Mouse (Mus musculus) retina, postnatal 1 day (tissue): ENCODE measurements around the gene Gm20388.
A peak's percentile ranks its signal among the peaks of the same experiment; 100 is the strongest.

Experiments
- DNase-seq: peaks from one replicate; pipeline ENCODE4 v3.0.0-alpha.2; 2012

Gm20388 gene

DNA sequence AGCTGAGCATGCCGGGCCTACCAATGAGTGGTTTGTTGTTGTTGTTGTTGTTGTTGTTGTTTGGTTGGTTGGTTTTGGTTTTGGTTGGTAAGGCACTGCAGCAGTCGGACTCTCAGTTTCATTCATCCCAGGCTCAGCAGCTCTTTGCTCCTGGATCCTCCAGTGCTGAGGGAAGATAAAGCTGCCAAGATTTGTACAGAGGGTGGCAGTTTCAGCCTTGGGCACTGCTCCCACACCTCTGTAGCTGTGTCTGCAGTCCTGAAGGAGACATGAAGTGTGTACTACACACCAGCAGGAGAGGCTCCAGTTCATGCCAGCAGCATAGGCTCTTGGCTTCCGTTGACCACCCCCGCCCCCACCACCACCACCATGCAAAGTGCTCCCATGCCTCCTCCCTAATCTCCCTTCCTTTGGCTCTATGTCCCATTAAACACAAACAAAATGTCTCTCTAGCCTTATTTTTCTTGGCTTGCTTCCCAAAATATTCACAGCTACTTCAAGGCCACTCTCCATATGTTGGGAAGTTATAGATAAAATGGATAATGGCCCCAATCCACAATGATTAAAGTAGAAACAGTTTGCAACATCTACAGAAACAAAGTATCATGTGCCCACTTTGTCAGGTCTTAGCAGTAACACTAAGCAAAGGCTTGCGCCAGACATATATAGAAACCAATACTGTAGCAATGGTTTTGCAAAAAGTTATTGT is 3740.9 kb downstream of the Gm20388 start:
- DNase-seq = no peak

GRCm38 (mm10) chr8:123652641-123653040 is 3742.0 kb downstream of the Gm20388 start:
- DNase-seq = peak; percentile 22

DNA sequence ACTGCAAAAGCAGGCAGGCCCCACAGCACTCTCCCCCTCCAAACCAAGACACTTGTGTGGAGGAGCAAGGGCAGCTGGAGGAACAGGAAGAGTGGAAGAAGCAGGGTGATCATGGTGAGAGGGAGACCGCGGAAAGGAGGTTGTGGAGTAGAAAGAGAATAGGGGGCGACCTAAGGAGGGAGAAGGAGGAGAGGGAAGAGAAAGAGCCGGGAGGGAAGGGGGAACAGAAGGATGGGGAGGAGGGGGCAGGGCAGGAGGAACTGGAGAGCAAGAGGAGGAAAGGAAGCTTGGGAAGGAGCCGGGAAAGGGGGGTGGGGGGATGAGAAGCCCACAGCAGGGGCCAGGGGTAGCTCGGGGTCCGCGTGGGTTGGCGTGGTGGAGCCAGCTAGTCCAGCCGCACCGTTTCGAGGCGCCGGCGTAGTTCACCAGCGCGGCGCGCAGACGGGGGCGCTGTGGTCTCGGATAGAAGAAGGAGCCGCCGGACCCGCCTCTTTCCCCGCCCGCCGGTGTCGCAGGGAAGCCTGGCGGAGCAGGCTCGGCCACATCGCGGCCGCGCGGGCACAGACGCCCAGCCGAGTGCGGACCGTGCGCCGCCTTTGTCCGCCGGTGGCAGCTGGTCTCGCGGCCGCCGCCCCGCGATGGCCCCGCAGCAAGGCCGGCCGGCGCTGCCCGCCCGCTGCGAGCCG is 3742.8 kb downstream of the Gm20388 start, which contains the start of gene Rhou:
Gene Rhou (plus strand): TSS at position 622 of the 686 bp plus-strand sequence.
- peak; percentile 94 for DNase-seq

DNA sequence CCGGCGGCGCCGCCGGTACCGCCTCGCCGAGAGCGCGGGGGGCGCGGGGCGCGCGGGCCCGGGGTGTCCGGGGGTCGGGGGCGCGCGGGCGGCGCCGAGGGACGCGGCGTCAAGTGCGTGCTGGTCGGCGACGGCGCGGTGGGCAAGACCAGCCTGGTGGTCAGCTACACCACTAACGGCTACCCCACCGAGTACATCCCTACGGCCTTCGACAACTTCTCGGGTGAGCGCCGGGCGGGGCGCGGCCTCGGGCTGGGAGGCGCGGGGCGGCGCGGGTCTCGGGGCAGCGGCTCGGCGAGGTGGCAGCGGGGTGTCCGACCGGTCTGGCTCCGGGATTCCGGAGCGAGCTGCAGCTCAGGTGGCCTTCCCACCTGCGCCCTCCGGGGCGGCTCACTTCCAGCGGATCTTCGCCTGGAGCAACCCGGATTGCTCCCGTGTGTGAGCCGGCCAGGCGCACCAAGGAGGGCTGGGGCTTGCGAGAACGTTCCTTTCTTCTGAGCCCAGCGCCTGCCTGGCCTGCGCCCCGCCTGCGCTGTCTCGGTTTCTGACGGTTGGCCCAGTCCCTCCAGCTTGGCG is 3743.4 kb downstream of the Gm20388 start:
- DNase-seq = no peak

- DNase-seq = peak; percentile 36
Observed at GRCm38 (mm10) chr8:123654763-123655162, 3744.1 kb downstream of the Gm20388 start.

DNA sequence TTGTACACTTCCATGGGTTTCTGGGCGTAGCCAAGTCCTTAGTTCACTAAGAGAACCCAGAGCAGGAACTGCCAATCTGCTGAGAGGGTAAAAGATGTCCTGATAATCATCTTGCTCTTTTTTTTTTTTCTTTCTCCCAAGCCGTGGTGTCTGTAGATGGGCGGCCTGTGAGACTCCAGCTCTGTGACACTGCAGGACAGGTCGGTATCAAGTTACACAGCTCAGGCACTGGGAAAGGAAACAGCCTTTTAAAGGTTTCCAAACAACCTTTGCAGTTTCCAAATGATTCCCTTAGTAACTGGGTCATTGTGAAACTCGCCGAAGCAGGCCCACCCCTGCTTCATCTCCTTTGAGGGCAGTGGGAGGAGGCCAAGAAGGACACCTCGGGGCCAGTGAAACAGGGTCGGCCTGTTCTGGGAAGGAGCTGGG is 3744.7 kb downstream of the Gm20388 start:
- peak; percentile 30 for DNase-seq

- DNase-seq = no peak
Observed at GRCm38 (mm10) chr8:123657826-123658225, 3747.2 kb downstream of the Gm20388 start.

DNA sequence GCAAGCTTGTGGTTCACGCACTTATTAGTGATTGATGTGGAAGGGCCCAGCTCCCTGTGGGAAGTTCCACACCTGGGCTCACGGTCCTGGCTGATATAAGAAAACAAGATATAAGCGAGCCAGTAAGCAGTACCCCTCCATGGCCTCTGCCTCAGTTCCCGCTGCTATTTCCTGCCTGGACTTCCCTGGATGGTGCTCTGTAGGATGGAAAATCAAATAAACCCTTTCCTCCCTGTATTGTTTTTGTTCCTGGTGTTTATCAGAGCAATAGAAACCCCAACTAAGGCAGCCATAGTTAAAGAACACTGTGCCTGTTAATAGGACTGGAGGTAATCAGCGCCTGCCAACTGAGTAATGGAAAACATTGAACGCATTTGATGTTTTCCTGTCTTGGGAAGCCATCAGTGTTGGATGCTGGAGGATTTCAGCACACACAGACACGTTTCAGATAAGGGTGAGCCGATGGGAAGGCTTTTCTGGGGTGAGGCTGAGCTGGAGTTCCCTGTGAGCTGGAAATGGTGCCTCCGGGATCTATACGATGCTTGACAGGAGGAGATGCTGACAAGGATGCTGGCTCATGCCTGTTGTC is 3748.9 kb downstream of the Gm20388 start:
- no peak for DNase-seq

GRCm38 (mm10) chr8:123661515-123661914 is 3750.9 kb downstream of the Gm20388 start:
- DNase-seq = no peak

- DNase-seq = no peak
Observed at GRCm38 (mm10) chr8:123665580-123665979, 3754.9 kb downstream of the Gm20388 start.

GRCm38 (mm10) chr8:123666832-123667231 is 3756.2 kb downstream of the Gm20388 start:
- no peak for DNase-seq

GRCm38 (mm10) chr8:123668681-123669080 is 3758.0 kb downstream of the Gm20388 start:
- DNase-seq = no peak

GRCm38 (mm10) chr8:123670766-123671165 is 3760.1 kb downstream of the Gm20388 start:
- DNase-seq = peak; percentile 49

- no peak for DNase-seq
Observed at GRCm38 (mm10) chr8:123671454-123671853, 3760.8 kb downstream of the Gm20388 start.

GRCm38 (mm10) chr8:123672648-123673047 is 3762.0 kb downstream of the Gm20388 start:
- no peak for DNase-seq

- no peak for DNase-seq
Observed at GRCm38 (mm10) chr8:123675611-123676010, 3765.0 kb downstream of the Gm20388 start.

DNA sequence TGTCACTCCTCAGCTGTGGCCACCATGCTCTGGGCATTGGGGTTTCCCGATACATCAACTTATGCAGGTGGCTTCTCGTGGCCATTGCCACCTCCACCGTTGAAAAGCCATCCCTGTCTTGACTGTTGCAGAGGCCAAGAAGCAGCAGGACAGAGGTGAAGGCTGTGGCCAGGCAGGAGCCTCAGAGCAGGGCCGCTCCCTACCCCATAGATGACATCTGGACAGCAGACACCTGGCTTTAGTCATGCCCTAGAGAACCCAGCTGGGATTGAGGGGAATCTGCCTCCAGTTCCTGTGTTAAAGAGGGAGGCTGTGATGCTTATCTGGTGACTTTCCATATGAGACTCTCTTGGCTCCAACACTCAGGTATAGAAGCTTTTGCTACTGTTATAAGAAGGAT is 3767.7 kb downstream of the Gm20388 start:
- no peak for DNase-seq

DNA sequence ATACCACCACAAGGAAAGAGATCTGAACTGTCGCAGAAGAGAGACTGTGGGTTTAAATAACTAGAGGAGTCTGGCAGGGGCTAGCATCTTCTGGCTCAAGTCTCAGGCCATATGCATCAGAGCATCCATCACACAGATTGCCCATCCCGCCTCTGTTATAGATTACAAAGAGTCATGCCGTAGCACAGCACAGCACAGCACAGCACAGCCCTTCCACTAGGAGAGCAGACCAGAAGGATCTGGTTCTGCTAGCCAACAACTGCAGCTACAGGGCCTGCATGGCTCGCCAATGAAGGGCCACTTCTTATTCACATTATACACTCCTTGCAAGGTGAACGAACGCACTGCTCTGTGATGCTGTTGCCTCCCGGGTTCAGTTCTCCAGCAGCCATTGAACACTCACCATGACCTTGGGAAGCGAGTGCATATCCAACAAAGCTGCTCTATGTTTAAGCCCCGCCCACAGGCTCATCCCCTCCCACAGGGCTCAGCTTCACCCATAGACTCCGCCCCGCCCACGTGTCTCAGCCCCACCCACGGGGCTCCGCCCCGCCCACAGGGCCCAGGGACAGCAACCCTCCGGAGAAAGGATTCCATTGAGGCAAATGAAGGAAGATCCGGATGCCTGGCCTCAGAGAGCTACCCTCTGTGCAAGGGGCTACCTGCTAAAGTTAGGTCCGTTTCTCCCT is 3771.6 kb downstream of the Gm20388 start:
- DNase-seq = peak; percentile 88

DNA sequence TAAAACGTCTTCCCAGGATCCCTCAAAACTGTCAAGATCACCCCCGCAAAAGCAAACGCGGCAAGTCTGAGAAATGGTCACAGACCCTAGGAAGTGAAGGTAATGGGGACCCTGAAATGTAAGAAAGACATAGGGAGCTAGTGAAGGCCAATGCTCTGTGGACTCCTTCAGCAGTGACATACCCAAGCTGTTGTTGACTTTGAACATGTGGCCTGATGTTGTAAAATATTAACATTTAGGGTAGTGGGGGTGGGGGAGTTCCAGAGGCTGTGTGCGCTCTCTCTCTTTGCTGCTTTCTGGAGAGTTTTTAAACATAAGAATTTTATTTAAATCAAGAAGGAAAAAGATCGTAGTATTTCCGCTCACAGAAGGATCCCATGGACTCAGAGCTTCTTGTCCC is 3772.7 kb downstream of the Gm20388 start:
- DNase-seq = no peak

DNA sequence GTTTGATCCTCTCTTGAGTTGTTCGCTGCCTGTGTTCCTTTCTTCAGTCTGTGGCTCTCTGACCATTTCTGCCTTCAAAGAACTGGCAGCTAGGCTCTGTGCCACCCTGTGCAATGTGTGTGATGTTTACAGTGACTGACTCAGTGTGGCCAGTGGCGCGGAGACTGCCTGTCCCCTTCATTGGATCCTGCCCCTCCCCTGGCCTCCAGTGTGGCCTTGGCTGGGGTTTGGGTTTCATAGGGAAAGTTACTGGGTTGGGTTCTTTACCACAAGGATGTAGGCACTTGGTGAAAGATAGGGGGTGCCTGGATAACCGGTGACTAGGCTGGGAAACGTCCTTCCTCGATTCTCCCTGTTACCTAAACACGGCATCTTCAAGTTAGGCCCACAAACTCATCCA is 3774.2 kb downstream of the Gm20388 start:
- DNase-seq = no peak

GRCm38 (mm10) chr8:123685477-123685876 is 3774.8 kb downstream of the Gm20388 start:
- DNase-seq = no peak

GRCm38 (mm10) chr8:123687826-123688225 is 3777.2 kb downstream of the Gm20388 start:
- DNase-seq = no peak
